Mouse (Mus musculus) intestine, embryonic 15.5 days (tissue): Measurements from ENCODE around the gene Golim4. TPM values are rescaled to one million over a fixed set of nuclear protein-coding genes. Genes with fewer than 3 reads are reported as not detected.

ENCODE experiments used
- ATAC-seq: fragments of 200-750 bp; cut with Nextera tagmentation; 2 replicates; pipeline ENCODE4 v1.8.0; 2017; ENCODE audit warnings: moderate TSS enrichment, moderate library complexity
- H3K27ac ChIP-seq: fragments of 300-500 bp; sonication (generic); 2 replicates; pipeline ENCODE4 v1.5.1; 2015; ENCODE audit warnings: mild to moderate bottlenecking, inconsistent platforms
- H3K27me3 ChIP-seq: fragments of 300-500 bp; sonication (generic); replicated peaks from 2 replicates; pipeline ENCODE4 v1.6.1; 2015; ENCODE audit warnings: inconsistent platforms
- H3K36me3 ChIP-seq: fragments of 300-500 bp; sonication (generic); 2 replicates; pipeline ENCODE4 v1.6.1; 2015; ENCODE audit warnings: inconsistent platforms
- H3K4me1 ChIP-seq: fragments of 300-500 bp; sonication (generic); replicated peaks from 2 replicates; pipeline ENCODE4 v1.6.1; 2015; ENCODE audit warnings: inconsistent platforms
- H3K4me2 ChIP-seq: fragments of 300-500 bp; sonication (generic); replicated peaks from 2 replicates; pipeline ENCODE4 v1.6.1; 2015; ENCODE audit warnings: mild to moderate bottlenecking, inconsistent platforms
- H3K4me3 ChIP-seq: fragments of 300-500 bp; sonication (generic); replicated peaks from 2 replicates; pipeline ENCODE4 v1.5.1; 2015; ENCODE audit warnings: inconsistent platforms
- H3K9ac ChIP-seq: fragments of 300-500 bp; sonication (generic); 2 replicates; pipeline ENCODE4 v1.6.1; 2015; ENCODE audit warnings: inconsistent platforms
- H3K9me3 ChIP-seq: fragments of 300-500 bp; sonication (generic); 2 replicates; pipeline ENCODE4 v1.6.1; 2016; ENCODE audit warnings: inconsistent platforms
- WGBS: fragments of 180-500 bp; shearing (Covaris S2); methylation state at CpG from one replicate; pipeline ENCODE4 v1.1.7; 2015; 5-methylcytosine and 5-hydroxymethylcytosine counted together
- polyA plus RNA-seq: library from polyadenylated mRNA; unstranded; fragments of >200 nt; fragmentation: Nextera tagmentation; extraction: Ambion mirVana; gene quantifications from 2 replicates; pipeline ENCODE4 v1.2.1, GENCODE M21; 2015

The Golim4 gene
- polyA plus RNA-seq, 1 experiment from 2014 or later = 45.7 TPM

- Histone ChIP-seq H3K9ac (no peak overlapping the region), H3K9me3 (no peaks in the 10 kb centered on the region), H3K36me3 (no peaks in the 10 kb centered on the region), H3K4me3 (no peak overlapping the region), H3K4me1 (no peaks in the 10 kb centered on the region), H3K27me3 (no peaks in the 10 kb centered on the region), H3K27ac (no peak overlapping the region), H3K4me2 (no peak overlapping the region)
- ATAC-seq = peak; percentile 83
- 7% methylated on average over 4 of the region's 4 CpGs for WGBS
These were observed 46.5 kb downstream of the Golim4 start for GRCm38 (mm10) chr3:75910257-75910656.

GRCm38 (mm10) chr3:75901903-75902598 is 54.7 kb downstream of the Golim4 start:
- Histone ChIP-seq H3K4me3 (no peak overlapping the region), H3K27me3 (no peaks in the 10 kb centered on the region), H3K4me2 (no peak overlapping the region), H3K27ac (no peak overlapping the region), H3K36me3 (no peaks in the 10 kb centered on the region), H3K9me3 (no peaks in the 10 kb centered on the region), H3K9ac (no peak overlapping the region), H3K4me1 (no peaks in the 10 kb centered on the region)
- WGBS = 85% methylated on average over 11 of the region's 11 CpGs
- no peak for ATAC-seq

- WGBS = 90% methylated on average over 5 of the region's 5 CpGs
- Histone ChIP-seq H3K9ac (no peak overlapping the region), H3K4me3 (no peak overlapping the region), H3K27ac (no peak overlapping the region), H3K4me2 (no peak overlapping the region), H3K27me3 (no peaks in the 10 kb centered on the region), H3K9me3 (no peaks in the 10 kb centered on the region), H3K4me1 (no peaks in the 10 kb centered on the region), H3K36me3 (peaks cover 11% of the 10 kb centered on the region; the same call in 1 of the 2 replicates)
- no peak for ATAC-seq
These were observed 61.7 kb downstream of the Golim4 start for GRCm38 (mm10) chr3:75895075-75895474.

- H3K36me3 ChIP-seq = peaks cover 15% of the 10 kb centered on the region
- no peak for ATAC-seq
- no peaks in the 10 kb centered on the region for H3K4me1 ChIP-seq
- WGBS = 89% methylated on average over 3 of the region's 3 CpGs
- no peak overlapping the region for H3K27ac ChIP-seq
- no peak overlapping the region for H3K9ac ChIP-seq
- H3K9me3 ChIP-seq = no peaks in the 10 kb centered on the region
- H3K27me3 ChIP-seq = no peaks in the 10 kb centered on the region
- no peak overlapping the region for H3K4me2 ChIP-seq
- no peak overlapping the region for H3K4me3 ChIP-seq
These were observed 65.2 kb downstream of the Golim4 start for GRCm38 (mm10) chr3:75891581-75891980.

- no peak overlapping the region for H3K9ac ChIP-seq
- no peak overlapping the region for H3K27ac ChIP-seq
- 90% methylated on average over 1 of the region's 1 CpGs for WGBS
- H3K36me3 ChIP-seq = peaks cover 11% of the 10 kb centered on the region
- no peak for ATAC-seq
- no peaks in the 10 kb centered on the region for H3K27me3 ChIP-seq
- H3K4me1 ChIP-seq = no peaks in the 10 kb centered on the region
- H3K4me2 ChIP-seq = no peak overlapping the region
- no peaks in the 10 kb centered on the region for H3K9me3 ChIP-seq
- no peak overlapping the region for H3K4me3 ChIP-seq
These were observed 67.4 kb downstream of the Golim4 start for GRCm38 (mm10) chr3:75889323-75889722.

- H3K4me1 ChIP-seq = no peaks in the 10 kb centered on the region
- H3K9me3 ChIP-seq = no peaks in the 10 kb centered on the region
- H3K27ac ChIP-seq = no peak overlapping the region
- H3K36me3 ChIP-seq = peaks cover 5% of the 10 kb centered on the region
- no peak overlapping the region for H3K4me2 ChIP-seq
- H3K4me3 ChIP-seq = no peak overlapping the region
- 93% methylated on average over 1 of the region's 1 CpGs for WGBS
- ATAC-seq = no peak
- no peak overlapping the region for H3K9ac ChIP-seq
- no peaks in the 10 kb centered on the region for H3K27me3 ChIP-seq
These were observed 75.2 kb downstream of the Golim4 start for GRCm38 (mm10) chr3:75881582-75881981.

- Histone ChIP-seq H3K27me3 (no peaks in the 10 kb centered on the region), H3K4me3 (no peak overlapping the region), H3K36me3 (peaks cover 5% of the 10 kb centered on the region), H3K4me2 (no peak overlapping the region), H3K4me1 (no peaks in the 10 kb centered on the region), H3K9ac (no peak overlapping the region), H3K9me3 (no peaks in the 10 kb centered on the region), H3K27ac (no peak overlapping the region)
- no peak for ATAC-seq
- 89% methylated on average over 2 of the region's 2 CpGs for WGBS
These were observed 77.5 kb downstream of the Golim4 start for GRCm38 (mm10) chr3:75879269-75879668.

- no peaks in the 10 kb centered on the region for H3K36me3 ChIP-seq
- 35% methylated on average over 1 of the region's 1 CpGs for WGBS
- H3K9ac ChIP-seq = no peak overlapping the region
These were observed 87.9 kb downstream of the Golim4 start for GRCm38 (mm10) chr3:75868886-75869285.

GRCm38 (mm10) chr3:75864203-75864602 is 92.5 kb downstream of the Golim4 start:
- no peak overlapping the region for H3K9ac ChIP-seq
- H3K4me3 ChIP-seq = no peak overlapping the region
- H3K27me3 ChIP-seq = no peaks in the 10 kb centered on the region
- ATAC-seq = no peak
- H3K9me3 ChIP-seq = no peaks in the 10 kb centered on the region
- 28% methylated on average over 2 of the region's 2 CpGs for WGBS
- H3K4me2 ChIP-seq = no peak overlapping the region
- no peak overlapping the region for H3K27ac ChIP-seq
- H3K4me1 ChIP-seq = 0 out of 2 replicates have a peak, but pooled peaks cover 3% of the 10 kb centered on the region
- H3K36me3 ChIP-seq = no peaks in the 10 kb centered on the region

More at GRCm38 (mm10) chr3:75868886-75869285, 87.9 kb downstream of the Golim4 start:
- ATAC-seq = no peak
- no peak overlapping the region for H3K27ac ChIP-seq
- no peak overlapping the region for H3K4me2 ChIP-seq
- no peak overlapping the region for H3K4me3 ChIP-seq
- no peaks in the 10 kb centered on the region for H3K4me1 ChIP-seq
- no peaks in the 10 kb centered on the region for H3K9me3 ChIP-seq
- H3K27me3 ChIP-seq = no peaks in the 10 kb centered on the region

- Histone ChIP-seq H3K27ac (no peak overlapping the region), H3K4me3 (no peak overlapping the region), H3K9ac (no peak overlapping the region), H3K4me1 (0 out of 2 replicates have a peak, but pooled peaks cover 3% of the 10 kb centered on the region), H3K9me3 (no peaks in the 10 kb centered on the region), H3K36me3 (no peaks in the 10 kb centered on the region), H3K27me3 (no peaks in the 10 kb centered on the region), H3K4me2 (no peak overlapping the region)
- 35% methylated on average over 4 of the region's 4 CpGs for WGBS
- ATAC-seq = no peak
These were observed 95.1 kb downstream of the Golim4 start for GRCm38 (mm10) chr3:75861677-75862076.

GRCm38 (mm10) chr3:75860760-75861159 is 96.0 kb downstream of the Golim4 start:
- 0 out of 2 replicates have a peak, but pooled peaks cover 3% of the 10 kb centered on the region for H3K4me1 ChIP-seq
- ATAC-seq = peak; percentile 88

GRCm38 (mm10) chr3:75835286-75835967 is 121.3 kb downstream of the Golim4 start:
- Histone ChIP-seq H3K27ac (no peak overlapping the region), H3K27me3 (no peaks in the 10 kb centered on the region), H3K4me1 (no peaks in the 10 kb centered on the region), H3K4me3 (no peak overlapping the region), H3K9me3 (no peaks in the 10 kb centered on the region), H3K9ac (no peak overlapping the region), H3K4me2 (no peak overlapping the region), H3K36me3 (no peaks in the 10 kb centered on the region)
- peak; percentile 59; the same call in 1 of the 2 replicates for ATAC-seq
- WGBS = 50% methylated on average over 5 of the region's 5 CpGs

More at GRCm38 (mm10) chr3:75860760-75861159, 96.0 kb downstream of the Golim4 start:
- Histone ChIP-seq H3K36me3 (no peaks in the 10 kb centered on the region), H3K27ac (no peak overlapping the region), H3K9me3 (no peaks in the 10 kb centered on the region), H3K4me3 (no peak overlapping the region), H3K9ac (no peak overlapping the region), H3K27me3 (no peaks in the 10 kb centered on the region), H3K4me2 (no peak overlapping the region)
- 40% methylated on average over 12 of the region's 12 CpGs for WGBS
